Comparison of ENCODE assay signal across 11 mouse cellular contexts in genomic region chr2:94772801-94773200, GRCm38 (mm10).
"Had no signal": no experiment of that assay in that cellular context is flagged by ENCODE, and none has a peak within 500 bp of the region (broad histone marks: within the 10 kb centered on the region; RNA-seq: fewer than 3 reads in every experiment).

No protein-coding gene starts in this region.

- H3K9ac ChIP-seq: limb, embryonic 12.5 days; liver, embryonic 13.5 days; liver, postnatal 0 days; neural tube, embryonic 13.5 days; stomach, embryonic 15.5 days had no signal

- H3K4me1 ChIP-seq: limb, embryonic 12.5 days; liver, embryonic 13.5 days; stomach, embryonic 15.5 days had no signal

- DNase-seq: kidney, adult 8-10 months; kidney, postnatal 25 days; liver; liver, embryonic 13.5 days; liver, postnatal 0 days; lung, postnatal 14 days; right cerebral cortex, postnatal 4 days; spleen, adult 18-20 months had no signal

- H3K4me3 ChIP-seq: limb, embryonic 12.5 days; liver, embryonic 13.5 days; neural tube, embryonic 13.5 days; stomach, embryonic 15.5 days had no signal

- H3K36me3 ChIP-seq: limb, embryonic 12.5 days; liver, embryonic 13.5 days; neural tube, embryonic 13.5 days; stomach, embryonic 15.5 days had no signal

- H3K4me2 ChIP-seq: limb, embryonic 12.5 days; liver, embryonic 13.5 days; neural tube, embryonic 13.5 days; stomach, embryonic 15.5 days had no signal

- H3K9me3 ChIP-seq: limb, embryonic 12.5 days; neural tube, embryonic 13.5 days; stomach, embryonic 15.5 days had no signal

- ATAC-seq: liver, postnatal 0 days had no signal

- H3K27me3 ChIP-seq: limb, embryonic 12.5 days; liver, embryonic 13.5 days; neural tube, embryonic 13.5 days; stomach, embryonic 15.5 days had no signal

- H3K27ac ChIP-seq: limb, embryonic 12.5 days; liver, embryonic 13.5 days; neural tube, embryonic 13.5 days; stomach, embryonic 15.5 days had no signal
